Mouse (Mus musculus) MEL (cell line): ENCODE results near the gene Ak3.

Experiments used
- CHD1 ChIP-seq: IDR thresholded peaks from 2 replicates; pipeline ENCODE4 v1.6.1; 2012; ENCODE audit warnings: low read depth, mild to moderate bottlenecking, inconsistent platforms, low read length, improper control_type of control experiment
- CTCF ChIP-seq, 3 experiments: IDR thresholded peaks in 2 of 3; conservative IDR thresholded peaks in 1 of 3; 2 replicates each; pipeline ENCODE4 v1.5.1; 2011 to 2012; ENCODE audit warnings: low read length in 3 of 3, low read depth in 2 of 3, mild to moderate bottlenecking in 2 of 3, improper control_type of control experiment in 1 of 3, inconsistent platforms in 1 of 3, mixed read lengths in 1 of 3, moderate library complexity in 1 of 3; ENCODE audit not compliant: control insufficient read depth in 1 of 3, insufficient read depth in 1 of 3, poor library complexity in 1 of 3, severe bottlenecking in 1 of 3
- EP300 ChIP-seq, 2 experiments: IDR thresholded peaks; 2 replicates each; pipeline ENCODE4 v1.6.1; 2011; ENCODE audit warnings: improper control_type of control experiment in 2 of 2, low read length in 2 of 2, low read depth in 1 of 2, mild to moderate bottlenecking in 1 of 2
- GATA1 ChIP-seq: IDR thresholded peaks from 2 replicates; pipeline ENCODE4 v1.6.1; 2011; ENCODE audit warnings: low read depth, low read length, improper control_type of control experiment
- NELFE ChIP-seq: IDR thresholded peaks from 2 replicates; pipeline ENCODE4 v1.6.1; 2011; ENCODE audit warnings: low read depth, low read length, improper control_type of control experiment
- POLR2A ChIP-seq, 2 experiments: IDR thresholded peaks; 2 replicates each; pipeline ENCODE4 v1.6.1; 2011 to 2012; ENCODE audit warnings: low read length in 2 of 2, mild to moderate bottlenecking in 2 of 2, control low read depth in 1 of 2, improper control_type of control experiment in 1 of 2, low read depth in 1 of 2, moderate library complexity in 1 of 2; ENCODE audit not compliant: control insufficient read depth in 1 of 2, insufficient read depth in 1 of 2, poor library complexity in 1 of 2
- POLR2AphosphoS2 ChIP-seq: IDR thresholded peaks from 2 replicates; pipeline ENCODE4 v1.6.1; 2011; ENCODE audit warnings: low read length, improper control_type of control experiment
- RCOR1 ChIP-seq: IDR thresholded peaks from 2 replicates; pipeline ENCODE4 v1.6.1; 2012; ENCODE audit warnings: low read depth, mild to moderate bottlenecking, inconsistent platforms, low read length, improper control_type of control experiment
- USF1 ChIP-seq: IDR thresholded peaks from 2 replicates; pipeline ENCODE4 v1.6.1; 2014; ENCODE audit warnings: low read depth, mild to moderate bottlenecking, inconsistent platforms, low read length, improper control_type of control experiment, moderate library complexity
- ZNF384 ChIP-seq: IDR thresholded peaks from 2 replicates; pipeline ENCODE4 v1.6.1; 2012; ENCODE audit warnings: low read depth, mild to moderate bottlenecking, inconsistent platforms, low read length, improper control_type of control experiment

DNA sequence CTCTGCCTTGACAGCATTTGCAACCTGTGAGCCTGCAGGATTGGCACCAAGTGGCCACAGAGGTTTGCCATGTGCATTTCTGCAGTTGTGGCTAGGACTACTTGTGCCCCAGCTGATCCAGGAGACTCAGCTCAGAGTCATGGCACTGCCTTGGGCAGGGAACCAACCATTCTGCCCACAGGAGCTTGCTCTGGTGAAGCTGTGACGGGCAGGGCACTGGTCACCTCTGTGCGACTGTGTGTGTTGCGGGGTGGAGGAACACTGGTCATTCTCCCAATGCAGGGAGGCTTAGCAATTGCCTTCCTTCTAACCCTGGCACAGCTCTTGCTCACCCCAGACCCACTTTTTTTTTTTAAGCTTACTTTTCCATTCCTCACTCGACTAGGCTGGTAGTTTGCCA lies 7.7 kb upstream of the Ak3 start:
- TF ChIP-seq CTCF (IDR thresholded peaks at IDR 0.05 in 2 of 3, conservative IDR thresholded peaks at IDR 0.05 in 1 of 3; ENCODE audit: control insufficient read depth in 1 of 3, insufficient read depth in 1 of 3, low read depth in 2 of 3, low read length in 3 of 3, poor library complexity in 1 of 3, severe bottlenecking in 1 of 3) (no peak), POLR2A (IDR thresholded peaks at IDR 0.05; ENCODE audit: control insufficient read depth in 1 of 2, insufficient read depth in 1 of 2, low read depth in 1 of 2, low read length in 2 of 2, poor library complexity in 1 of 2) (no peak), EP300 (IDR thresholded peaks at IDR 0.05; ENCODE audit: low read depth in 1 of 2, low read length in 2 of 2) (no peak), ZNF384 (no peak), GATA1 (no peak), RCOR1 (no peak), POLR2AphosphoS2 (no peak), CHD1 (no peak), USF1 (no peak), NELFE (no peak)
